Mouse (Mus musculus) ES-Bruce4 (cell line): ENCODE measurements around the gene Zbtb12. TPM values are rescaled to one million over a fixed set of nuclear protein-coding genes. Genes with fewer than 3 reads are reported as not detected.

Experiments used
- H3K27ac ChIP-seq: 2 replicates; pipeline ENCODE4 v1.5.1; 2012; ENCODE audit warnings: low read length, inconsistent platforms; ENCODE audit not compliant: insufficient read depth
- H3K27me3 ChIP-seq: 2 replicates; pipeline ENCODE4 v1.6.1; 2012; ENCODE audit warnings: mild to moderate bottlenecking, low read length, inconsistent platforms; ENCODE audit not compliant: control insufficient read depth, poor library complexity, insufficient read depth, severe bottlenecking
- H3K36me3 ChIP-seq: 2 replicates; pipeline ENCODE4 v1.6.1; 2012; ENCODE audit warnings: inconsistent platforms, mild to moderate bottlenecking, low read length, moderate library complexity; ENCODE audit not compliant: control insufficient read depth, poor library complexity, insufficient read depth, severe bottlenecking
- H3K4me1 ChIP-seq: one replicate; pipeline ENCODE4 v1.8.1; 2011; ENCODE audit warnings: low read length; ENCODE audit not compliant: control insufficient read depth, insufficient read depth
- H3K4me3 ChIP-seq: 2 replicates; pipeline ENCODE4 v1.5.1; 2011; ENCODE audit warnings: low read depth, mild to moderate bottlenecking, low read length
- H3K9ac ChIP-seq: 2 replicates; pipeline ENCODE4 v1.6.1; 2012; ENCODE audit warnings: low read depth, mild to moderate bottlenecking, inconsistent platforms; ENCODE audit not compliant: poor library complexity, severe bottlenecking
- H3K9me3 ChIP-seq: replicated peaks from 2 replicates; pipeline ENCODE4 v1.6.1; 2012; ENCODE audit warnings: mild to moderate bottlenecking, low read length, inconsistent platforms; ENCODE audit not compliant: control insufficient read depth, poor library complexity, insufficient read depth, severe bottlenecking
- CTCF ChIP-seq: IDR thresholded peaks from one replicate; pipeline ENCODE4 v1.8.1; 2011; ENCODE audit warnings: low read depth, low read length
- EP300 ChIP-seq: IDR thresholded peaks from 2 replicates; pipeline ENCODE4 v1.6.1; 2011; ENCODE audit warnings: low read depth, low read length; ENCODE audit not compliant: insufficient read depth
- POLR2A ChIP-seq: IDR thresholded peaks from one replicate; pipeline ENCODE4 v1.8.1; 2011; ENCODE audit warnings: low read length; ENCODE audit not compliant: insufficient read depth
- polyA plus RNA-seq: library from polyadenylated mRNA; stranded (reverse); fragments of >200 nt; gene quantifications from 2 replicates; pipeline ENCODE4 v1.2.4, GENCODE M21; 2011; ENCODE audit warnings: low read depth; ENCODE audit not compliant: missing spikeins, insufficient read depth, insufficient read length

The Zbtb12 gene
- polyA plus RNA-seq, 1 experiment = 22.8 TPM

DNA sequence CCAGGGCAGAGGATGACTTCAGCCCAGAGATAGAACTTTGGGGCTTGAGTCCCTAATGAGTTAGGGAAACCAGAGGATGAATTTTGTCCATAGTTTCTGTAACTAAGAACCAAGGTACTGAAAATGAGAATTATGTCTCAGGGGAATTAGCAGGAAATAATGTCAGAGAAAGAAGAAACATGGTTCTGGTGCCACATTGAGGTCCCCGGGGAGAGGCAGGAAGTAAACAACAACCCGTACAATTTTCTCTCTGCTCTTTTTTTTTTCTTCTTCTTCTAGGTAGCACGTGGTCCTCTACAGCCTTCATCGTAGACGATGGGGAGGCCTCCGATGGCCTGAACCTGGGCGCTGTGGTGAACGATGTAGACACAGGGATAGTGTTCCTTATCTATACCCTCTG, 53.0 kb downstream of the Zbtb12 start:
- Histone ChIP-seq H3K9me3 (no peaks in the 10 kb centered on the region), H3K4me3 (peak overlapping the region; percentile 92), H3K27ac (no peak overlapping the region), H3K27me3 (no peaks in the 10 kb centered on the region), H3K4me1 (peaks cover 2% of the 10 kb centered on the region), H3K36me3 (no peaks in the 10 kb centered on the region), H3K9ac (peak overlapping the region; percentile 60; the same call in 1 of the 2 replicates)
- TF ChIP-seq POLR2A (no peak), EP300 (no peak)

GRCm38 (mm10) chr17:34934031-34934430, 54.7 kb downstream of the Zbtb12 start:
- Histone ChIP-seq H3K27me3 (no peaks in the 10 kb centered on the region), H3K27ac (no peak overlapping the region), H3K4me3 (peak overlapping the region; percentile 8; the same call in 1 of the 2 replicates), H3K4me1 (peaks cover 2% of the 10 kb centered on the region), H3K36me3 (no peaks in the 10 kb centered on the region), H3K9ac (peak overlapping the region; percentile 20; the same call in 1 of the 2 replicates), H3K9me3 (no peaks in the 10 kb centered on the region)
- TF ChIP-seq EP300 (no peak), POLR2A (no peak), CTCF (no peak)

DNA sequence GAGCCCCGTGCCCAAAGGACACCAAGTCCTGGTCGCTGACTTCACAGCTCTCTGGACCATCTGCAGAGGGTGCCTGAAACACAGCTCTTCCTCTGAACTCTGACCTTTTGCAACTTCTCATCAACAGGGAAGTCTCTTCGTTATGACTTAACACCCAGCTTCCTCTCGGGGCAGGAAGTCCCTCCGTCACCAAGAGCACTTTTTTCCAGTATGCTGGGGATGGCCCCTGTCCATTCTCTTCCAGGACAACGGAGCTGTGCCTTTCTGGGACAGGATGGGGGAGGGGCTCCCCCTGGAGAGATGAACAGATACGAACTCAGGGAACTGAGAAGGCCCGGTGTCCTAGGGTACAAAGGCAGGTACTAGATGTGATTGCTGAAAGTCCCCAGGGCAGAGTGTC, 55.5 kb downstream of the Zbtb12 start:
- Histone ChIP-seq H3K9ac (no peak overlapping the region), H3K27me3 (no peaks in the 10 kb centered on the region)

GRCm38 (mm10) chr17:34937960-34938505, 58.8 kb downstream of the Zbtb12 start:
- H3K4me1 ChIP-seq = peaks cover 2% of the 10 kb centered on the region
- TF ChIP-seq EP300 (no peak), CTCF (no peak), POLR2A (no peak)
- no peaks in the 10 kb centered on the region for H3K36me3 ChIP-seq

More for the DNA sequence above, 55.5 kb downstream of the Zbtb12 start:
- no peak overlapping the region for H3K4me3 ChIP-seq
- TF ChIP-seq POLR2A = no peak
- no peak for TF ChIP-seq CTCF
- TF ChIP-seq EP300 = no peak
- peaks cover 2% of the 10 kb centered on the region for H3K4me1 ChIP-seq
- H3K27ac ChIP-seq = no peak overlapping the region
- no peaks in the 10 kb centered on the region for H3K36me3 ChIP-seq
- H3K9me3 ChIP-seq = no peaks in the 10 kb centered on the region

DNA sequence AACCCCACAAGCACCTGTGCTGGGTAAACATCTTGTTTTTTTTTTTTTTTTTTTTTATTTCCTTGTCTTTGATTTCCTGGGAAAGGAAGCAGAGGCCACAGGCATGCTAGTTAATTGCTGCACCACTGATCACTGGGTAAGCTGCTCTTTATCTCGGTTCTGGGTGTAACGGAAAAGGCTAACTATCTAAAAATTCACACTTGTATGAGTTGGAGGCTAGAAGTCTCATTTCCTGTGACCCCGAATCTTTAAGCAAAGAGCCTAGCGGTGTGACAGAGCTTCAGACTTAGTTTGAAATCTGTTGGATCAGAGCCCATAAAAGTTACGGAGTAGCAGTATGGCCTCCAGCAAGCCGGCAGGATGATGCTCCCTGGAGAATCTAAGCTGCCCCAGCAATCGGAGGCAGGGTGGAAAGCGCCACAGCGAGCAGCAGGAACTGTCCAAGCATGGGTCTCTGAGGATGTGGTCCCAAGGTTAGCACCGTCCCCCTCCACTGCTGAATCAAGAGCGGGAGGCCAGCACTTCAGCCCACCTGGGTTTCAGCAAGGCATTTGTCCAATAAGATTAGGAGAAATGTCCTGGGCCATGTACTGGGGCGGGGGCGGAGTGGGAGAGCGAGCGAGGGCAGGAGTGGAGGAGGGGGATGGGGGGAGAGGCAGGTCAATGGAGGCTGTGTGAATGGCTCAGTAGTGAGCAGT, 62.2 kb downstream of the Zbtb12 start:
- H3K36me3 ChIP-seq = no peaks in the 10 kb centered on the region
- TF ChIP-seq POLR2A = no peak
- no peak for TF ChIP-seq EP300
- TF ChIP-seq CTCF = no peak
- H3K4me3 ChIP-seq = peak overlapping the region; percentile 42
- H3K4me1 ChIP-seq = no peaks in the 10 kb centered on the region
- peak overlapping the region; percentile 0; the same call in 1 of the 2 replicates for H3K27ac ChIP-seq
- no peaks in the 10 kb centered on the region for H3K27me3 ChIP-seq
- no peaks in the 10 kb centered on the region for H3K9me3 ChIP-seq
- peak overlapping the region; percentile 10 for H3K9ac ChIP-seq

More at GRCm38 (mm10) chr17:34937960-34938505, 58.8 kb downstream of the Zbtb12 start:
- no peak overlapping the region for H3K4me3 ChIP-seq
- H3K27ac ChIP-seq = no peak overlapping the region
- no peaks in the 10 kb centered on the region for H3K27me3 ChIP-seq
- H3K9me3 ChIP-seq = no peaks in the 10 kb centered on the region
- no peak overlapping the region for H3K9ac ChIP-seq
